Mouse (Mus musculus): ENCODE measurements around the gene Gm28576.
"Not testable (repeated sequence)": the region's sequence is repeated elsewhere in the genome, so short reads cannot be mapped to it uniquely, and the experiment has no call there.

Gm28576 gene

DNA sequence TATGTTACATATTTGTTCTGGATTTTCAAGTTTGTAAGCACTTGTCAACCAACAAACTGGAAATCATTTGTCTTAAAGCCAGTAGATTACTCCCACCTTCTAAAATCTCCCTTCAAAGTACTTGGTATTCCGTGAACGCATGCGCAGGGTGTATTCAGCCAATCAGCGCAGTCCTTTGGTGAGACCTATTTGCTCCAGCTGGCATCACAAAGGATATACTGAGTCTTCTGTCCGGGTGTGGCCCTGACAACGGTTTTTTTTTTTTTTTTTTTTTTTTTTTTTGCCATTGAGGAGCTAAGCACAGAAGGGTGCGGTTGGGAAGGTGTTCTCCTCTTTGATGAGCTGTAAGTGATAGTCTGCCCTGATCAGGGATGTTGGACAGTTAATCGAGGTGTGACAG is at the start of gene Gm28576:
Gene Gm28576, plus strand, starts transcription at position 301 of the 400 bp plus-strand sequence.
- DNase-seq (ENCODE audit: low read depth, low spot score): not testable (repeated sequence)

Measured in retina, postnatal 7 days (tissue).